Mouse (Mus musculus) T-helper 17 cell (primary cell): ENCODE results near the gene Sergef.
"Not testable (repeated sequence)": the region's sequence is repeated elsewhere in the genome, so short reads cannot be mapped to it uniquely, and the experiment has no call there.

Experiments
- in situ Hi-C, 2 experiments: fragments of 300-600 bp; cut with MboI, MseI; formaldehyde crosslinking; loops; 1 replicate in 1 of 2; 2 replicates in 1 of 2; pipeline ENCODE4 v1.15.1; 2025; ENCODE audit warnings: high pct_unique_total_duplicates in 2 of 2

The Sergef gene

DNA sequence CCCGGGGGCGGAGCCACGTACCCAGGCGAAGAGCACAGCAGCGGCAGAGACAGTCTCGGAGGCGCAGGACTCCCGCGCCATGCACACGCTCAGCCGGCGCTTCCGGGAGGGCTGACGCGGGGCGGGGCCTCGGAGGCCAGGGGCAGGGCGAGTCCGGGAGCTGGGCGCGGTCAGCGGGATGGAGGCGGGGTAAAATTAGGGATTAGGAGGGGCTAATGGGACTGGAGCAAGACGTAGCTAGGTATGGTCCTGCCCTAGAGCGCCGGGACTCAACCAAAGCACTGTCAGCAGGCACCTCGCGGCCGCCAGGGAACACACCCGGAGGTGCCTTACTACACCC is at the start of gene Sergef:
TSS of gene Sergef (minus strand) at position 116 of the 340 bp plus-strand sequence.
- in situ Hi-C loops = loop anchor here in 1 of 2 experiments (25.0 kb wide), 1 partner anchor 1002 kb away; the partner anchor contains the start of genes Mamstr and Rasip1

DNA sequence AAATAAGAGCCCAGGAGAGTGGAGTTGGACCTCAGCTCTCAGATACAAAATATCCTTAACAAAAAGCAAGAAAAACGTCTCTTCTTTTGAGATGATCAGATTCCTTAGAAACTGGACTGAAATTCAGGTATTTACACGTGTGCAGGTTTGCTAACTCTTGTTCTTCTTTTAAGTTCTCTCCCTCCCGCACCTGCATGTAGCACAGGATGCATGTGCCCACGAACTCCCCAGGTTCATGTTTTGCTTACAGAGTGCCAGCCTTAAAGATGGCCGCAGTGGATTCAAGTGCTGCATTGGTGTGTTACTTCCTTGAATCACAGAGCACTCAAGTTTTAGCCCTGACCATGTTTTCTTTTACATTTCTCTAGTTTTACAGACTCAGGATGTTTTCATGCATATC is 47.2 kb upstream of the Sergef start:
- in situ Hi-C loops = no loop called here

DNA sequence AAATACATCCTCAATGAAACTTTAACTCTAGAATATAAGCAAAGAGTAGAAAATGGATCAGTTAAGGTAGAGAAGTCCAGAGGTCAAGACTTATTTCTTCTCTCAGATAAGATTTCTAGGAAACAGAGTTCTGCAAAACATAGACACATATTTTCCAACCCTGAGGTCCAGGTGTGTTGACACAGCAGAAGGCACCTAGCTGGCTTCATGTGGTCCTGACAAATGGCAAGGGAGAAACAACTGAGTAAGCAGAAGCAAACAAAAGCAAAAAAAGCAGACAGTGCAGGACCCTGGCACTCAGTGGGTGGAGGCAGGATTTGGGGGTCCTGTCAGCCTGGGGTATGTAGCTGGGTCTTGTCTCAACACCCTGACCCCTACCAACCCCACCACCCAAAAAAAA is 41.1 kb upstream of the Sergef start:
- in situ Hi-C loops = no loop called here

DNA sequence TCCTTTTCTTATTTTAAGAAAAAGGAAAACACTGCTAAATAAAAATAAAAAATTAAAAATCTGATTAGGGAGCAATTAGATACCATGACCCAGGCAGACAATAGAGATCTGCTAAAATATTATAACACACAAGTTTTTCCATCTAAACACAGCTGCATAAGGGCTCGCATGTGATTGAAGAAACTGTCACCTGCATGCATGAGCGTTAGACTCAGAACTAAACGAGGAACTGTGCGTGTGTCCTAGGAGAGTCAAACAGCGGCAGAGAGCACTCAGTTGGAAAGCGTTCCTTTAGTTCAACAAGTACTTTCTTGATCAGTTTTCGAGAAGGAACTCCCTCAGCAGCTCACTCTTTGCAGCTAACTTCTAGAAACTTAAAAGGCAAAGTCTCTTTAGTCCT is 39.4 kb upstream of the Sergef start:
- in situ Hi-C loops = not testable (repeated sequence)

DNA sequence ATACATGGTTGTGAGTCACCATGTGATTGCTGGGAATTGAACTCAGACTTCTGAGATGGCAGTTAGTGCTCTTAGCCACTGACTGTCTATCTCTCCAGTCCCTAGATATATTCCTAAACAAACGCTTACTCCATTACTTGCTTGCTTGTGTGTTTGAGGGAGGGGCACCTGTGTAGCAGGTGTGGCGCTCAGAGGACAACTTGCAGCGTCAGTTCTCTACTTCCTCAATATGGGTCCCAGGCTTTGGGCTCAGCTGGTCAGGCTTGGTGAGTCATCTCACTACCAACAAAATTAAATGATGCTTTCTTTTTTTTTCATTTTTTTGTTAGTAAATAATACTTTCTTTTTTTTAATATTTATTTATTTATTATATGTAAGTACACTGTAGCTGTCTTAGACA is 38.8 kb upstream of the Sergef start:
- in situ Hi-C loops = no loop called here

DNA sequence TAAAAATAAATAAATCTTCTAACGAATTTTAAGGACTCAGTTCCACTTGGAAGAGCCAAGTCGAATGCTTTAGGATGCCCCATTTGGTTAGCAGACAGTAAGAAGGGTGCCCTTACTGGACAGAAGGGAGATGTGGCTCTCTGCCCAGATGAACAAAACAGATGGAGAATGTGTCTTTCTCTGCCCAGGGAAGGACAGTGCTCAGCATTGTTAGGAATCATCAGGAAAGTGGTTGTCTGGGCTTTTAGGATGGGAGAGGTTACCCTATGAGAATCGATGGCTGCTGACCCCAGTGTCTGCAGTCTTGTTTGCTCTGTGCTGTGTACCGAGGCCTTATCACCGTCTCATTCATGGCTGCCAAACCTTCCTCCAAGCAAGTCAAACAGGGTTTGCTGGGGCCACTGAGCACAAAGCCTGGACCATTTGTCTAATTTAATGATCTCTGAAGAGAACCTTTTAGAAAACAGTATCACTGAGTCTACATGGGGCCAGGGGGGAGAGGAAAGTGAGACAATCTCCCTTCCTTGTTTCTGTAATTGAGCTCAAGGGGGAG is 37.3 kb upstream of the Sergef start:
- in situ Hi-C loops = no loop called here

DNA sequence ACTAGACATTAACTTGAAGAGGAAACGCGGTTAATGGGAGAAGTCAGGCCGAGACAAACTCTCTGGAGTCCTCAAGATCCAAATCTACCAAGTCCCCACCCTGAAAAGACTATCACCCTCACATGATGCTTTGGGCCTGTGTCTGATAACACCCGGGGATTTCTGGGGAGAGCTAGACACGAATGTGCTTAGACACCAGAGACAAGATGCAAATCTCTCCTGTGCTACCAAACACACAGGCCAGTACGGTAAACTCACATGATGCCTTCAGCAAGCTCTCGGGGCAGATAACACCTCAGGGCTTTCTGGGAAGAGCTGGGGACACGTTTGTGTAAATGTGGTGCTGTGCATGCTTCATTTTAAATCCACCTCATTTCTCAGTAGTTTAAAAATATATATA is 36.3 kb upstream of the Sergef start:
- in situ Hi-C loops = no loop called here

DNA sequence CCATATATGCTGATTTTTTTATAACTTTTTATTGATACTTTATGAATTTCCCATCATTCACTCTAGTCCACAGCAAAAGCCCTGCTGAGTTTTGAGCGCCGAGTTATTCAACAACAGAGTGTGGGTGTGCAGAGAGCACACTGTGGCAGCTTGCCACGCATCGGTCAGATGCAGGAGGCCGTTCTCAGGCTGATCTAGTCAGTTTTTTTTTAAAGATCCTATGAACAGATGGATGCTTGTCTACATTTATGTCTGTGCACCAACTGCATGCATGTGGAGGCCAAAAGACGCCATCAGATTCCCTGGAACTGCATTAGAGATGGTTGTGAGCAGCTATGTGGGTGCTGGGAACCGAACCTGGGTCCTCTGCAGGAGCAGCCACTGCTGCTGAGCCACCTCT is 35.5 kb upstream of the Sergef start:
- in situ Hi-C loops = no loop called here

DNA sequence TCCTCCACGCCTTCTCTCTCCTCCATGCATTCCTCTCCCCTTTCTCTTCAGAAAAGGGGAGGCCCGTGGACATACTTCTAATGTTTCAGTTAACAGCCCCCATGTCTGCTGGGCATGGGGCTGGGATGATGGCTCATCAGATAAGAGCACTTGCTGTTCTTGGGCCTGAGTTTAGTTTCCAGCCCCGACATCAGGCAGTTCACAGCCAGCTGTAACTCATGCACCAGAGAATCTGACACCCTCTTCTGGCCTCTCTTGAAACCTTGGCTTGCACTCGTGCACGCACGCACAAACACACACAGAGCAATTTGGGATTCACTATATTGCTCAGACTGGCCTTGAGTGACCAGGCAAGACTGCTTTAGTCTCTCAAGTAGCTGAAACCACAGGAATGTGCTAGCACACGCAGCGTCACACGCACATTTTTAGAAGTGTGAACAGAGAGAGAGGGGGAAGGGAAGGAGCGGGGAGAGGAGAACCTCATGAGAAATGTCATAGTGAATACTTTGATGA is 32.6 kb upstream of the Sergef start, which contains the start of gene Tph1:
TSS of gene Tph1 (minus strand) at position 378 of the 513 bp plus-strand sequence.
- in situ Hi-C loops = no loop called here

DNA sequence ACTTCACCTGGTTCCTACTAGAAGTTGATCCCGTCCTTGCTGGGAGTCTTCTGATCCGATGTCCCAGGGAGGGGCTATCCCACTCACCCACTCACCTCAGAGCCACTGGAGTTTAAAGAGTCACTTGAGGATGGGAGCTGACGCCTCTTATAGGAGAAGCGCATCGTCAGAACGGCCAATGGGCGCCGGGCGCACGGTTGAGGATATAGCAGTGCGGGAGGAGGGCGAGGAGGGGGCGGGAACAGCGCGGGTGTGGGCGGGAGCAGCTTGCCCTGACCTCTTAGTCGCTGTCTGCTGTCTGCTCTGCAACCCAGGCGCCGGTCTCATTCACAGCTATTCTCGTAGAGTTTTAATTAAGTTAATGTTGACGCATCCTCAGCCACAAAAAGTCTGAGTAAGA is 27.6 kb upstream of the Sergef start:
- in situ Hi-C loops = no loop called here

DNA sequence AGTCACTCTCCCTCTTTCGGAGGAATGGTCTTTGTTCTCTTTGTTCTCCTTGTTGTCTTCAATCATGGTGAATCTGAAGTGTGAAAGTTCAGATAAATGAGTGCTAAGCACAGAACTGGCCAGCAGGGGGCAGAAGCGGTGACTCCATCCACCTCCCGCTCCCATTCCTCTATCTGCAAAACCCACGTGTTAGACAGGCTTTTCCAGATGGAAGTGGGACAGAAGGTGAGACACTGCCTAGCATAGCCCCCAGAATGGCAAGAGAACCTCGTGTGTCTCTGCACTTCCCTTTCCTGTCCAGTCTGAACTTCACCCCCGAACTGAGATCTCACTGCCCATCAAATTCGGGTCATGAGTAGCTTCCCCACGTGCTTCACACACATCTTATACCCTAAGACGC is 25.6 kb upstream of the Sergef start:
- in situ Hi-C loops = no loop called here

DNA sequence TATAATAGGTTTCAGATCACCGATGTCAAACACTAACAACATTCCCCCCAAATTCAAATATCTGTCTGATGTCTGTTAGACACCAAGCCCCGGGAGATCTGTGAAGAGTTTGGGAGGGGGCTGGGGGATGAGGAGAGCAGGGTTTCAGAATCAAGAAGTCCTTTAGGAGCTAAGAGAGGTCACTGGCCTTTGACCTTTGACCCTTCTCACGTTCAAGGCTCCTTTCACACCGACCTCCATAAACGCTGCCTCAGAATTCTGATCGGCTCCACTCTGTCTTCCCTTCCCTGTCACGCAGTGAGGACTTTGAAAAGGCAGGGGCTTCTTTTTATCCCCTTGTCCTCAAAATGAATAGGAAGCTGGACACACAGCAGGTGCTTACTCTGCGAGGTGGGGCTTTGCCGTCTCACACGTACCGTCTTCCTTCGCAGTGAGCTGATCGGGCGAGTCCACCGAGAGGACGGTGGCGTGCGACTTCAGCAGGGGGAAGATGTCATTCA is 22.0 kb upstream of the Sergef start:
- in situ Hi-C loops = no loop called here

DNA sequence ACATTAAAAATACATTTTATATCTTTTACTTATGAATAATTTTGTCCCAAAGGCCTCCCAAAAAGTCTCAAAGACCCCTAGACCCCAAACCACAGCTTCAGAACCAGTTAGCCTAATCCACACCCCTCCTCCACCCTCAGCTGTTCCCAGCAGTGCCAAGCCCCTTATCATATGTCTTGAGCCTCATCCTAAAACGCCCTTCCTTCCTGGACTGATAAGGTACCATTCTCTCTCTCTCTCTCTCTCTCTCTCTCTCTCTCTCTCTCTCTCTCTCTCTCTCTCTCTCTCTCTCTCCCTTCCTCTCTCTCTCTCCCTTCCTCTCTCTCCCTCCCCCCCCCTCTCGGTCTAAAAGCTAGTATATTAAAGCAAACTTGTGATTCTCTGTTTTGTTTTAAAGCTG is 12.7 kb upstream of the Sergef start:
- in situ Hi-C loops = no loop called here

DNA sequence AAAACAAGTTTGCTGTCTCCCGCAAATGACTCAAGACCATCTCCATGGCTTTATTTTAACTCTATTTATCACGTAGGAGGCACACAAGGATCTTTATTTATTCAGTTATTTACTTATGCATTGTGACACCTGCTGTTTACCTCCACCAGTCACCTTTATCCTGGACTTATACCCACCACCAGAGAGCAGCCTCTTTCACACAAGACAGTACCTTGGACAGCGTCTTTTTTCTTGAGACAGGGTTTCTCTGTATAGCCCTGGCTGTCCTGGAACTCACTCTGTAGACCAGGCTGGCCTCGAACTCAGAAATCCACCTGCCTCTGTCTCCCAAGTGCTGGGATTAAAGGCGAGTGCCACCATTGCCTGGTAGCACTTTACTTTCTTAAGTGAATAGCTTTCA is 10.6 kb upstream of the Sergef start:
- in situ Hi-C loops = not testable (repeated sequence)

DNA sequence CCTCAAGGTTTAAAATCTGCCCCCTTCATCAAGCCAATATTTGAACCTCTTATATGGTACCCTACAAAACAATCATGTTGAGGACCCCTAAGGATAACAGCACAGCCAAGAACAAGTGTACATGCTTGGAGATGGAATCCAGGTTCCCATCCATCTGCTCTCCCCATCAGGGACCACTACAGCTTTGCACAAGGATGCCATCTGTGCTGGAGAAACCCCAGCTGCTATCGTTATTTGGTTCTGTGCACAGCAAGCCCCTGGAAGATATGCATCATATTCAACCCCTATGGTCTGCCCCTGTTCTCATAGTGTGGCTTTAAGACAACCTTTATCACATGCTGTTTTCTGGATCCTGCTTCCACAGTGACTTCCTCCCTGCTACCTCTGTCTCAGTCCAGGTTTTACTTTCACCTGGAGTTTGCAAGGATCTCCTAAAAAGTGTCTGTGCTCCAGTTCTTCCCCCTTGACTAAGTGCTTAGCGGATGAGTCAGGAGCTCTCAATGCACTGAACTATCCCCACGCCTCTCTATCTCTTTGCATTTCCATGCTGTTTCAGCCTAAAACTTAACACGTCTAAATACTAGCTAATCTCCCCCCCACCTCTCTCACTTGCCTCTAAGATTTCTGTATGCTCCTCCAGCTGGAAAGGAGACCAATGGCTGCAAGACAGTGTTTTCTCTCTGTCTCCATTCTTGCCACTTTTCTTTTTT is 9.0 kb upstream of the Sergef start:
- in situ Hi-C loops = loop anchor here in 1 of 2 experiments (25.0 kb wide), 1 partner anchor 1011 kb away; the partner anchor contains the start of genes Mamstr and Rasip1

DNA sequence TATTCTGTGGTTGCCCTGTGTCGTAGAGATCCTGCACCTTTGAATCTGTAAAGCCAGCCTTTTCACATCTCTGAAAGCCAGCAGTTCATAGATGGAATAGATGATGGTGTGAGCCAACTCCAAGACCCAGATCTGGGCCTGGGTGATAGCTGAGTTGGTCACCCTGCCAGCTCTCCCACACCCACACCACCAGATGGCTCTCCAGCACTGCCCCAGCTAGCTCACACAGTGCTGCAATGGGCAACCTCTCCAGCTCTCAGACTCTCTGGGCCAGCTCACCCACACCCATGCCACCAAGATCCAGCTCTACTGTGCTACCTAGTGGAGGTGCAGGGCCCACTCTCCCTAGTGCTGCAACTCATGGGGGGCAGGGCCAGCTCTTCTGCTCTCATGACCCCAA is 3.6 kb upstream of the Sergef start:
- in situ Hi-C loops = loop anchor here in 1 of 2 experiments (25.0 kb wide), 1 partner anchor 1006 kb away; the partner anchor contains the start of genes Mamstr and Rasip1

DNA sequence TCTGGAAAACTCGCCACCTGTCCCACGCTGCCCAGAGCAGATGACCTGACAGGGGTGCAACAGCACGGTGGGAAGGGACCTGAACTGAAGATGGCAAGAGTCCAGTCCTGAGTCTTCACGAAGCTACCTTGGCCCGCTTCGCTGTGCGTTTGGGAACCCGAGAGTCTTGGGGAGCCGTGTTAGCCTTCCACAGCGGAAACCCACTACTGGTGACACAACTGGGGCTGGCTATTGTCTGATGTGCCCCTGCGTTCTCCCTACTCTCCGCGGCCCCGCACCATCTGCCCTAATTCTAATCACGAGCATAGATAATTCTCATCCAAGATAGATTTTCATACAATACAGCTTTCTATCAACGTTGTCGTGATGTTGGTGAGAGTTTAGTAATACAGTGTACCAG is 455 bp upstream of the Sergef start:
- in situ Hi-C loops = loop anchor here in 1 of 2 experiments (25.0 kb wide), 1 partner anchor 1003 kb away; the partner anchor contains the start of genes Mamstr and Rasip1

DNA sequence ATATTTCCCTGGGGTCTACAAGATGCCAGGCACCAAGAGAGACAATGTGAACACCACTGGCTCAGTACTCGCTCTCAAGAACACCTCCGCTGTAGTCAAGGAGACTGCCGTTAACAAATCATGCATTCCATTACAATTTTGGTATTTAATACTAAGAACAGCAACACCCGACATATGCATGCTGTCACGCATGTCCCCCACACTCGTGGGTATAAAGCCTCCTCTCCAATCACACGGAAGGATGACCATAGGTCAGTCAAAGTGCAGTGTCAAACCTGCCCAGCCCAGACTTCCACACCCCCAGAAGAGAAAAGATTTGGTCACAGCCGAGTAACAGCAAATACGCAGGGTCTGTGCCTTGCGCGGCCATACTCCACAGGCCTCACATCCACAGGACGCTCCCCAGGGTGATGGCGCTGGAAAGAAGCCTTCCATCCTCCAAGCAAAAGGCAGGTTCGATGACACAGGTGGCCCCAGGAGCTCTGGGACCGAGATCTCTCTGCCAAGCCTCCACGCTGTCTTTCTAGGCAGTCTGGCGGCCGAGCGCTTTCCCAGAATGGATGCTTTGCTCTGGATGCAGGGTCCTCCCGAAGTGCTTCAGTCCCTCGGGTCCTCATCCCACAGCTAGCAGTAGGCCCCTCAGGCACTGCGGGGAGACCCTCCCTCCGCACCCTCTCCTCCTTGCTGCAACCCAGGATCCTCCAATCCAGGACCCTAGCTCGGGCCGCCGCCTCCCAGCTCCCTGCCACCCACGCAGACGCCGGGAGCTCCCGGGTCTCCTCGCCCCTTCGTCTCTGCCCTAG is 517 bp downstream of the Sergef start:
- in situ Hi-C loops = loop anchor here in 1 of 2 experiments (25.0 kb wide), 1 partner anchor 1002 kb away; the partner anchor contains the start of genes Mamstr and Rasip1

DNA sequence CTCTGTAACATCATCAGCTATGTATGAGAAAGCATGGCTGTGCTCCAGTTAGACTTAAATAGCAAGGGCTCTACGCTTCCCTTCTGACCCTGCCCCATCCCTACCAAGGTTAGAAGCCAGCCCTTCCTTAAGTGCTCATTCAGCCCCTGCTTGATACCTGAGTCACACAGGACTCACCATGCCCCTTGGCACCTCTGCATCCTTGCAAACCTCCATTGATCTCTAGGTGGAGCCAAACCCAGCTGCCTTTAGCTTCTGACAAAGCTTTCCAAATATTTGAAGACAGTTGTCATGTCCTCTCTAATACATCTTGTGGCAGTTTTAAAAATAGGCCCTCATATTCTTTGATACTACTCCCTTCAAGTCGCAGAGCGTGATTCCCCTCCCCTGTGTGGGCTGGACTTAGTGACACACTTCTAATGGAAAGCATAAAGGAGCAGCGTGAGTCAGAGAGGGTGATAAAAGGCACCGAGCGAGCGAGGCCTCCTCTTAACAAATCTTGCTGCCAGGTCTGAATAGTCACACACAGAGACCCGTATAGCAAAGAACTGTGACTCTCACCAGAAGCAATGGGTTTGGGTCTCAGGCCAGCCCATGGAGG is 11.1 kb downstream of the Sergef start:
- in situ Hi-C loops = loop anchor here in 1 of 2 experiments (25.0 kb wide), 1 partner anchor 991 kb away; the partner anchor contains the start of genes Mamstr and Rasip1

DNA sequence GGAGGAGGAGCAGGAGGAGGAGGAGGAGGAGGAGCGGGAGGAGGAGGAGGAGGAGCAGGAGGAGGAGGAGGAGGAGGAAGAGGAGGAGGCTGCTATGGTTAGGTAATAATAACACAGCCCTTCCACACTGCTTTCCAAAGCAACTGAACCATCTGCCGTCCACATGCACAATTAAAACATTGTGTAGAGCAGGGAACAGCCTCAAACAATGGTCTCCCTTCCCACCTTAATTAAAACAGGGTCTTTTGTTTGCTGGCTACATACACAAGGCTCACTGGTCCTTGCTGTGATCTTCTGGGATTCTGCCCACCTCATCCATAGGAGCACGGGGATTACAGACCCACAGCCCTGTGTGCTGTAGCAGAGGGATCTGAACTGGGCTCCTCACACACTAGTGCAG is 15.6 kb downstream of the Sergef start:
- in situ Hi-C loops = no loop called here

DNA sequence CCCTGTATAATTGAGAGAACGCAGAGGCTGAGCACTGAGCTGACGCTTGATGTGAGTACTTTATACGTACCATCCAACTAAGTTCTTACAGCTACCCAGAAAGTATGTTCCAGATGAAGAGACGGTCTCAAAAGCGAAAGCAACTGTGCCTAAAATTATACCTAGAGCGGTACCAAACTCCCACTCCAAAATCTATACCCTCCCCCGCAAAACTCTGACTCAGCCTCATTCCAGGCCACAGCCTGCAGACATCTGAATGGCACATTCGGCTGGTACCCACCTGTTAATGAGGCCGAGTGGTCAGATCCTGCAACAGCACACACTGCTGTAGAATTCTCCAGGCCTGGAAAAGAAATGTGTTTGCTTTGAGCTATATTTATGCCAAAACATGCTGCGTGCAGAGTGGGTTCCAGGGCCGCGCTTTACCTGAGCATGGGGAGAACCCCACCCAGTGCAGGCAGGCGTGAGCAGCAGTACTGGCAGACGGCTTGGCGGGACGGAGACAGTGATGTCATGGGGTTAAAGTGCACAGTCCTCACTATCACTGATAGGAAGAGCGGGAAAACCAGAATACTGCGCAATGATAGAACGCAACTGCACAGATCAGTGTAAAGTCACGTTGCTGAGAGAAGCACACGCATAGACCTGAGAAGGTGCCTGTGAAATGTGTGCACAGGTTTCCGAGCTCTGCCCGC is 21.0 kb downstream of the Sergef start:
- in situ Hi-C loops = no loop called here
